Mouse (Mus musculus): ENCODE data around the gene Tm7sf3.

DNA sequence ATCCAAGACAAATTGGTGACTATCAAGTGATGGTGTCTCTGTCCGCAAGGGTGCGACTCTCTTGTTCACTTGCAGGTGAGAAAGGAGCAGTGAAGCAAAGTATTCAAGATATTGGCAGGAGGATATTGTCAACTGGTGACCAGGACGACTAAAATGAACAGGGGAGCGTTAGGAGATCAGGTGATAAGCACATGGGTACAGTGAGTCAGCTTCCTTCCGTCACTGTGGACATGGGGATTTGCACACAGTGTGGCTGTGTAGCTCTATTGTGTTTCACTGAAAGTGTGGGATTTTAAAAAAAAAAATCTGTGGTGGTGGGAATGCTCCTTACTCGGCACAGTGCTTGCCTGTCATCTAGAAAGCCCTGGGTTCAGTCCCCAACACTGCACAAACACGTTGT is 45.4 kb upstream of the Tm7sf3 start:
- TF ChIP-seq CTCF (IDR thresholded peaks at IDR 0.05; ENCODE audit: extremely low read depth, insufficient read depth, low read length) (no peak), POLR2A (IDR thresholded peaks at IDR 0.05; ENCODE audit: extremely low read depth, insufficient read depth, low read length) (no peak)
